Mouse (Mus musculus) ES-Bruce4 (cell line): ENCODE measurements around the gene Ubl7. TPM values are rescaled to one million over a fixed set of nuclear protein-coding genes. Genes with fewer than 3 reads are reported as not detected.

Experiments
- H3K27ac ChIP-seq: 2 replicates; pipeline ENCODE4 v1.5.1; 2012; ENCODE audit warnings: low read length, inconsistent platforms; ENCODE audit not compliant: insufficient read depth
- H3K27me3 ChIP-seq: 2 replicates; pipeline ENCODE4 v1.6.1; 2012; ENCODE audit warnings: mild to moderate bottlenecking, low read length, inconsistent platforms; ENCODE audit not compliant: control insufficient read depth, poor library complexity, insufficient read depth, severe bottlenecking
- H3K36me3 ChIP-seq: 2 replicates; pipeline ENCODE4 v1.6.1; 2012; ENCODE audit warnings: inconsistent platforms, mild to moderate bottlenecking, low read length, moderate library complexity; ENCODE audit not compliant: control insufficient read depth, poor library complexity, insufficient read depth, severe bottlenecking
- H3K4me1 ChIP-seq: one replicate; pipeline ENCODE4 v1.8.1; 2011; ENCODE audit warnings: low read length; ENCODE audit not compliant: control insufficient read depth, insufficient read depth
- H3K4me3 ChIP-seq: 2 replicates; pipeline ENCODE4 v1.5.1; 2011; ENCODE audit warnings: low read depth, mild to moderate bottlenecking, low read length
- H3K9ac ChIP-seq: 2 replicates; pipeline ENCODE4 v1.6.1; 2012; ENCODE audit warnings: low read depth, mild to moderate bottlenecking, inconsistent platforms; ENCODE audit not compliant: poor library complexity, severe bottlenecking
- H3K9me3 ChIP-seq: replicated peaks from 2 replicates; pipeline ENCODE4 v1.6.1; 2012; ENCODE audit warnings: mild to moderate bottlenecking, low read length, inconsistent platforms; ENCODE audit not compliant: control insufficient read depth, poor library complexity, insufficient read depth, severe bottlenecking
- CTCF ChIP-seq: IDR thresholded peaks from one replicate; pipeline ENCODE4 v1.8.1; 2011; ENCODE audit warnings: low read depth, low read length
- EP300 ChIP-seq: IDR thresholded peaks from 2 replicates; pipeline ENCODE4 v1.6.1; 2011; ENCODE audit warnings: low read depth, low read length; ENCODE audit not compliant: insufficient read depth
- POLR2A ChIP-seq: IDR thresholded peaks from one replicate; pipeline ENCODE4 v1.8.1; 2011; ENCODE audit warnings: low read length; ENCODE audit not compliant: insufficient read depth
- polyA plus RNA-seq: library from polyadenylated mRNA; stranded (reverse); fragments of >200 nt; gene quantifications from 2 replicates; pipeline ENCODE4 v1.2.4, GENCODE M21; 2011; ENCODE audit warnings: low read depth; ENCODE audit not compliant: missing spikeins, insufficient read depth, insufficient read length

Ubl7 gene
- polyA plus RNA-seq, 1 experiment: 67.5 TPM

DNA sequence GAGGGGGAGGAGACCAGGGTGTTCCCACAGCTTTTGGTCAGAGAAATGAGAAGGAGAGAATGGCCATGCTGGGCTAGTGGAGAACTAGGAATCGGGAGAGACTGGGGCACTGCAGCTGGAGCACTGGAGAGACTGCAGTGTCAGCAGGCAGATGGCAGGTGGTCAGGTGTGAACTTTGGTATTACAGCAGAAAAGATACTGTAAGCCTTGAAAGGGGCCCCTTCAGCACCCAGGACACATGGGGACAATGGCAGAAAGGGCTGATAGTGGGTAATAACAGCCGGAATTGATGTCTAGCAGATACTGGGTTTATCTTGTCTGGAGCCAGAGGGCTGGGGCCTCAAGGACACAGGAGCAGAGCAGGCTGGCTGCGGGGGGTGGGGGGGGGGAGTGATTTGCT lies 68.1 kb downstream of the Ubl7 start:
- Histone ChIP-seq H3K27me3 (no peaks in the 10 kb centered on the region), H3K4me3 (no peak overlapping the region), H3K36me3 (no peaks in the 10 kb centered on the region), H3K4me1 (no peaks in the 10 kb centered on the region), H3K9ac (no peak overlapping the region), H3K9me3 (no peaks in the 10 kb centered on the region), H3K27ac (no peak overlapping the region)
- TF ChIP-seq CTCF (no peak), EP300 (no peak), POLR2A (no peak)

Other genes with a start within 250 kb of the Ubl7 start
- gene Cyp1a2, start 227.3 kb upstream of the Ubl7 start, polyA plus RNA-seq: 0.37 TPM in 1 of 2 replicates, not detected in the other
- gene Cyp1a1, start 223.1 kb upstream of the Ubl7 start, polyA plus RNA-seq: 1.2 and 1.8 TPM in 2 replicates
- gene Edc3, start 202.4 kb upstream of the Ubl7 start, polyA plus RNA-seq: 22.0 and 26.3 TPM in 2 replicates
- gene Clk3, start 145.1 kb upstream of the Ubl7 start, polyA plus RNA-seq: 71.2 and 77.7 TPM in 2 replicates
- 87.8 and 93.0 TPM in 2 replicates for gene Arid3b, start 74.2 kb upstream of the Ubl7 start, polyA plus RNA-seq
- 1.7 and 2.1 TPM in 2 replicates for gene Sema7a, start 29.1 kb downstream of the Ubl7 start, polyA plus RNA-seq
- gene Cyp11a1, start 95.4 kb downstream of the Ubl7 start, polyA plus RNA-seq: 0.41 and 0.45 TPM in 2 replicates
- 0.36 TPM in 1 of 2 replicates, not detected in the other for gene Stra6, start 152.8 kb downstream of the Ubl7 start, polyA plus RNA-seq
- gene Ccdc33, start 207.8 kb downstream of the Ubl7 start, polyA plus RNA-seq: not detected in 2 replicates